Mouse (Mus musculus): ENCODE data around the gene Apol9a.

- TF ChIP-seq CTCF (conservative IDR thresholded peaks at IDR 0.05; ENCODE audit: low read length): no peak
- no peak for TF ChIP-seq POU5F1 (IDR thresholded peaks at IDR 0.05; ENCODE audit: borderline replicate concordance, low read length)
- TF ChIP-seq NANOG (IDR thresholded peaks at IDR 0.05; ENCODE audit: borderline replicate concordance, low read length): no peak
Measured at GRCm38 (mm10) chr15:77368818-77369320, 42.1 kb downstream of the Apol9a start.
